Mouse (Mus musculus) heart, postnatal 10 days (tissue): ENCODE results near the gene Tchhl1. TPM values are rescaled to one million over a fixed set of nuclear protein-coding genes. Genes with fewer than 3 reads are reported as not detected.
"Not testable (repeated sequence)": the region's sequence is repeated elsewhere in the genome, so short reads cannot be mapped to it uniquely, and the experiment has no call there.

Experiments
- DNase-seq, 2 experiments: peaks; one replicate each; pipeline ENCODE4 v3.0.0; 2021
- intact Hi-C: fragments of 180-260 bp; cut with DNase I; formaldehyde crosslinking; loops from one replicate; pipeline ENCODE4 v1.15.1; 2025
- total RNA-seq, 2 experiments: library from RNA; stranded (reverse); gene quantifications; 2 replicates each; pipeline ENCODE4 v1.2.3; 2021

The Tchhl1 gene
- not detected for total RNA-seq

GRCm38 (mm10) chr3:93468561-93468960, at the start of gene Tchhl1:
Gene Tchhl1, plus strand, starts transcription at chr3:93468754.
- DNase-seq, result no peak
- intact Hi-C loops, result no loop called here

- no peak for DNase-seq
- intact Hi-C loops, result no loop called here
Measured at GRCm38 (mm10) chr3:93431673-93432072, 36.9 kb upstream of the Tchhl1 start.

GRCm38 (mm10) chr3:93442030-93442429, 26.5 kb upstream of the Tchhl1 start, which contains the start of gene Tchh:
Gene Tchh, plus strand, starts transcription at chr3:93442330.
- DNase-seq, result no peak
- intact Hi-C loops, result no loop called here

GRCm38 (mm10) chr3:93443501-93444101, 25.0 kb upstream of the Tchhl1 start:
- DNase-seq, result peak; percentile 13 to 37
- intact Hi-C loops, result loop anchor here (2.0 kb wide), 1 partner anchor 77 kb away; the partner anchor contains the start of gene S100a11

- intact Hi-C loops, result loop anchor here (2.0 kb wide), 1 partner anchor 76 kb away; the partner anchor contains the start of gene S100a11
Measured at GRCm38 (mm10) chr3:93444343-93445164, 24.0 kb upstream of the Tchhl1 start.

GRCm38 (mm10) chr3:93445165-93445705, 23.3 kb upstream of the Tchhl1 start:
- peak; percentile 21 to 42 for DNase-seq
- intact Hi-C loops, result loop anchor here (2.0 kb wide), 1 partner anchor 76 kb away; the partner anchor contains the start of gene S100a11

More at GRCm38 (mm10) chr3:93444343-93445164, 24.0 kb upstream of the Tchhl1 start:
- peak; percentile 74 to 78 for DNase-seq

- peak; percentile 12 to 38 for DNase-seq
- intact Hi-C loops, result no loop called here
Measured at GRCm38 (mm10) chr3:93446128-93446755, 22.3 kb upstream of the Tchhl1 start.

- peak in 1 of 2 experiments; percentile 45 for DNase-seq
Measured at GRCm38 (mm10) chr3:93446756-93447137, 21.8 kb upstream of the Tchhl1 start.

GRCm38 (mm10) chr3:93447138-93447841, 21.3 kb upstream of the Tchhl1 start:
- DNase-seq, result peak; percentile 43 to 49
- intact Hi-C loops, result no loop called here

More at GRCm38 (mm10) chr3:93446756-93447137, 21.8 kb upstream of the Tchhl1 start:
- intact Hi-C loops, result not testable (repeated sequence)

- no peak for DNase-seq
- intact Hi-C loops, result no loop called here
Measured at GRCm38 (mm10) chr3:93466556-93466955, 2.0 kb upstream of the Tchhl1 start.

GRCm38 (mm10) chr3:93467130-93467529, 1.4 kb upstream of the Tchhl1 start:
- intact Hi-C loops, result no loop called here
- no peak for DNase-seq

GRCm38 (mm10) chr3:93469629-93470028, 1.1 kb downstream of the Tchhl1 start:
- intact Hi-C loops, result no loop called here
- no peak for DNase-seq

- no peak for DNase-seq
- intact Hi-C loops, result no loop called here
Measured at GRCm38 (mm10) chr3:93480053-93480452, 11.5 kb downstream of the Tchhl1 start.

GRCm38 (mm10) chr3:93481982-93482616, 13.5 kb downstream of the Tchhl1 start:
- no peak for DNase-seq
- intact Hi-C loops, result no loop called here

GRCm38 (mm10) chr3:93485611-93486010, 17.1 kb downstream of the Tchhl1 start:
- intact Hi-C loops, result no loop called here
- DNase-seq, result no peak

GRCm38 (mm10) chr3:93488541-93488940, 20.0 kb downstream of the Tchhl1 start:
- intact Hi-C loops, result no loop called here
- no peak for DNase-seq

GRCm38 (mm10) chr3:93492176-93492575, 23.6 kb downstream of the Tchhl1 start:
- DNase-seq, result no peak
- intact Hi-C loops, result loop anchor here (1.0 to 5.0 kb wide), 2 partner anchors 40 to 380 kb away; no protein-coding TSS in a partner anchor

- intact Hi-C loops, result loop anchor here (1.0 to 5.0 kb wide), 3 partner anchors 132 to 382 kb away; no protein-coding TSS in a partner anchor
- peak; percentile 61 to 71 for DNase-seq
Measured at GRCm38 (mm10) chr3:93493992-93494391, 25.4 kb downstream of the Tchhl1 start.

GRCm38 (mm10) chr3:93494774-93495173, 26.2 kb downstream of the Tchhl1 start:
- DNase-seq, result not testable (repeated sequence)
- intact Hi-C loops, result loop anchor here (1.0 to 5.0 kb wide), 3 partner anchors 132 to 382 kb away; no protein-coding TSS in a partner anchor
